Mouse (Mus musculus) lung, postnatal 0 days (tissue): ENCODE measurements around the gene Msl1.

Experiments used
- CTCF ChIP-seq: IDR thresholded peaks from 2 replicates; pipeline ENCODE4 v1.5.1; 2016; ENCODE audit warnings: antibody characterized with exemption, mild to moderate bottlenecking
- EP300 ChIP-seq: IDR thresholded peaks from 2 replicates; pipeline ENCODE4 v1.6.1; 2016; ENCODE audit warnings: antibody characterized with exemption, mild to moderate bottlenecking, control low read depth

DNA sequence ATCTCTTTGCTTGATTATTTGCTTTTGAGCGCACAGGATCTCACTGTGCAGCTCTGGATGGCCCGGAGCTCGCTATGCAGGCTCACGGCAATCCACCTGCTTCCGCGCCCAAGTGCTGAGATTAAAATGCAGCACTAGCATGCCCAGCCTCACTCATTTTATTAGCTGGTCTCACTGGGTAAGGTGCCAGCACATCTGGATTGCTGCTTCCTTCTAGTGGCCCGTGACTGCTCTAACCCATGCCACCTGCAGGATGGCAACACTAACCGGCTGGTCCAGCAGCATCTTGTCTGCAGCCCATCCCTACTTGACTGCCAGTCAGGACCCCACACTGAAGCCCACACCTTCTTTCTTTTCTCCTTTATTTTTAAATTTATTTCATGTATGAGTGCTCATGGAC, 58.8 kb downstream of the Msl1 start:
- TF ChIP-seq CTCF (no peak), EP300 (no peak)
